Mouse (Mus musculus): ENCODE measurements around the gene Gm45208.

DNA sequence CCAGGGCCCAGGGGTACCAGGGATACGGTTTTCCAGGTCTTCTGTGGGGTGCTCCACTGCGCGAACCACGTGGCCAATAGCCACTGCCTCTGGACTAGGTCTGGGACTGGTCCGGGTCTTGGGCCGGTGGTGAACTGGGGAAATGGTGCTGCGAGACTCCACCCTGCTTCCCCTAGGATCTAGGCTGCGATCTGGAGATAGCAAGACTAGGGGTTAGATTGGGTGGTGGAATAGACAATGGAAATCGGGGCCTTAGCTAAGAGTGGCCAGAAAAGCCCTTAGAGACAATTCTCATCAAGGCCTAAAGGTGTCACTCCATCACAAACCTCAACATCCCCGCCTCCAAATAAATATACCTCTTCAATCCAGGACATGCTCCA, 47.1 kb upstream of the Gm45208 start:
- no peak for TF ChIP-seq POLR2A (IDR thresholded peaks at IDR 0.05; ENCODE audit: low read depth, low read length)
- TF ChIP-seq CTCF (IDR thresholded peaks at IDR 0.05; ENCODE audit: borderline replicate concordance, insufficient read depth, low read length) = no peak
